In the genomic region with DNA sequence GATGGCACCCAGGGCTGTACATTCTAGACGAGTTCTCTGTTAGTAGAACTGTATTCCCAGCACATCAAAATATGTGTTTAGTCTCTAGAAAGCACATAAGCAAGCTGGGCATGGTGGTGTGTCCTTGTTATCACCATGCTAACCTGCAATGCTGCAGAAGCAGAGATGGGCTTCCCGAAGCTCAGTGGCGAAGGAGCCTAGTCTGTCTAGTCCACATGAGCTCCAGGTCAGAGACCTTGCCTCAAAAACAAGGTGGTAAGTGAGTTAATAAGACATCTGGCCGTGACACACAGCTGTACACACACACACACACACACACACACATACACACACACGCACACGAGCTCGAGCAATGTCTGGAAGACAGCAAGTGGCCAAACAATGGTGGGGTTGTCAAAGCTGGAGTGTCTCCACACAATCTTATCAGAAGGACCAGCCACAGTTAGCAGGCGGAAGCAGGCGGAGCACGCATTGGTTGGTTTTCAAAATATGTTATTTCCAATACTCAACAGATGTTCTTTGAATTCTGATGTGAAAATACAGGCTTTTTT, we compare ENCODE assay signal across 10 mouse cellular contexts.
DNase-seq lines count a peak whose midpoint lies in the region; ATAC-seq and TF ChIP-seq lines count a peak whose summit lies in the region.
"Had no signal": no experiment of that assay in that cellular context is flagged by ENCODE, and none has a peak within 500 bp of the region (broad histone marks: within the 10 kb centered on the region; RNA-seq: fewer than 3 reads in every experiment).

No protein-coding gene starts in this region.

- no peaks in the 10 kb centered on the region for H3K9me3 ChIP-seq in intestine, postnatal 0 days (ENCODE audit: control insufficient read depth)
- no peaks in the 10 kb centered on the region for H3K9me3 ChIP-seq in stomach, embryonic 16.5 days (replicated peaks; ENCODE audit: control insufficient read depth, low read length)

- ATAC-seq in intestine, postnatal 0 days = peak; percentile 63
- ATAC-seq in stomach, embryonic 16.5 days (ENCODE audit: insufficient read depth, low FRiP score) = peak; percentile 54; the same call in 1 of the 2 replicates

- no peak for TF ChIP-seq CTCF in intestine, postnatal 0 days (IDR thresholded peaks at IDR 0.05; ENCODE audit: low read depth)

- peak overlapping the region; percentile 75 for H3K27ac ChIP-seq in intestine, postnatal 0 days (ENCODE audit: low read depth, low read length)
- H3K27ac ChIP-seq in stomach, embryonic 16.5 days (ENCODE audit: low read length) = peak overlapping the region; percentile 78

- H3K4me3 ChIP-seq in intestine, postnatal 0 days (ENCODE audit: low read depth, low read length) = no peak overlapping the region
- no peak overlapping the region for H3K4me3 ChIP-seq in stomach, embryonic 16.5 days (replicated peaks; ENCODE audit: low read length)

- no peak overlapping the region for H3K4me2 ChIP-seq in intestine, postnatal 0 days (replicated peaks; ENCODE audit: low read depth)
- H3K4me2 ChIP-seq in stomach, embryonic 16.5 days (ENCODE audit: low read depth, low read length) = no peak overlapping the region
- H3K4me2 ChIP-seq: midbrain, embryonic 11.5 days had no signal

- no peaks in the 10 kb centered on the region for H3K36me3 ChIP-seq in intestine, postnatal 0 days (ENCODE audit: control insufficient read depth, insufficient read depth)
- no peaks in the 10 kb centered on the region for H3K36me3 ChIP-seq in stomach, embryonic 16.5 days (ENCODE audit: control insufficient read depth, insufficient read depth, low read length)

- no peaks in the 10 kb centered on the region for H3K27me3 ChIP-seq in intestine, postnatal 0 days (replicated peaks; ENCODE audit: control insufficient read depth, insufficient read depth, low read length)
- H3K27me3 ChIP-seq in stomach, embryonic 16.5 days (ENCODE audit: control insufficient read depth, insufficient read depth, low read length) = no peaks in the 10 kb centered on the region

- WGBS in intestine, postnatal 0 days = 44% methylated on average over 10 of the region's 10 CpGs
- WGBS in stomach, embryonic 16.5 days = 59% methylated on average over 10 of the region's 10 CpGs

- DNase-seq in ovary, postnatal 36 days (ENCODE audit: low spot score) = peak; percentile 20
- DNase-seq in ovary, postnatal 10 days (ENCODE audit: low spot score) = no peak
- DNase-seq in heart, adult 9 months (ENCODE audit: low spot score in 2 of 2) = peak; percentile 57 to 67
- no peak for DNase-seq in kidney, adult 9 months
- DNase-seq in thymus, postnatal 4 days = no peak
- DNase-seq: retina, postnatal 1 day; thymus, postnatal 25 days had no signal

- no peak overlapping the region for H3K9ac ChIP-seq in intestine, postnatal 0 days (ENCODE audit: low read depth, low read length)
- no peak overlapping the region for H3K9ac ChIP-seq in stomach, embryonic 16.5 days (ENCODE audit: low read length)

- H3K4me1 ChIP-seq in intestine, postnatal 0 days (replicated peaks; ENCODE audit: control insufficient read depth, insufficient read depth, low read length) = peaks cover 13% of the 10 kb centered on the region
- H3K4me1 ChIP-seq in stomach, embryonic 16.5 days (ENCODE audit: control insufficient read depth, insufficient read depth, low read length) = peaks cover 22% of the 10 kb centered on the region

Comparison
In these comparisons a context has a peak if more than half of its experiments do, and no peak if none do; other contexts are left out.
1. DNase-seq: peak in ovary, postnatal 36 days (single experiment) and heart, adult 9 months (2 of 2); none in ovary, postnatal 10 days (single experiment), kidney, adult 9 months (single experiment) and thymus, postnatal 4 days (single experiment).